Mouse (Mus musculus) midbrain, embryonic 14.5 days (tissue): ENCODE measurements at regions not wholly inside any gene's neighbourhood (a gene's known extent, or its start where the extent isn't known, plus 50 kb on each side); places are given as distances from the start of the nearest gene placed in this dataset.

Source experiments
- ATAC-seq: fragments of 200-750 bp; cut with Nextera tagmentation; 2 replicates; pipeline ENCODE4 v1.8.0; 2017; ENCODE audit warnings: moderate number of reproducible peaks, moderate library complexity; ENCODE audit not compliant: low FRiP score, low TSS enrichment
- DNase-seq: peaks from one replicate; pipeline ENCODE4 v3.0.0-alpha.2; 2015
- H3K27ac ChIP-seq: fragments of 300-500 bp; sonication (generic); replicated peaks from 2 replicates; pipeline ENCODE4 v1.5.1; 2014; ENCODE audit warnings: mild to moderate bottlenecking, low read depth, low read length, moderate library complexity
- H3K27me3 ChIP-seq: fragments of 300-500 bp; sonication (generic); 2 replicates; pipeline ENCODE4 v1.6.1; 2014; ENCODE audit warnings: low read length, control low read depth, mixed read lengths; ENCODE audit not compliant: control insufficient read depth, insufficient read depth
- H3K36me3 ChIP-seq: fragments of 300-500 bp; sonication (generic); 2 replicates; pipeline ENCODE4 v1.6.1; 2014; ENCODE audit warnings: low read length, control low read depth; ENCODE audit not compliant: control insufficient read depth, insufficient read depth
- H3K4me1 ChIP-seq: fragments of 300-500 bp; sonication (generic); 2 replicates; pipeline ENCODE4 v1.6.1; 2014; ENCODE audit warnings: mild to moderate bottlenecking, antibody characterized with exemption, low read length, control low read depth; ENCODE audit not compliant: control insufficient read depth, insufficient read depth
- H3K4me2 ChIP-seq: fragments of 300-500 bp; sonication (generic); 2 replicates; pipeline ENCODE4 v1.6.1; 2014; ENCODE audit warnings: mild to moderate bottlenecking, low read length, moderate library complexity
- H3K4me3 ChIP-seq: fragments of 300-500 bp; sonication (generic); replicated peaks from 2 replicates; pipeline ENCODE4 v1.5.1; 2014; ENCODE audit warnings: low read depth, low read length
- H3K9ac ChIP-seq: fragments of 300-500 bp; sonication (generic); replicated peaks from 2 replicates; pipeline ENCODE4 v1.6.1; 2014; ENCODE audit warnings: mild to moderate bottlenecking, low read length, moderate library complexity
- H3K9me3 ChIP-seq: fragments of 300-500 bp; sonication (generic); 2 replicates; pipeline ENCODE4 v1.6.1; 2016; ENCODE audit warnings: low read length, control low read depth, mixed read lengths; ENCODE audit not compliant: control insufficient read depth
- WGBS: fragments of 180-500 bp; shearing (Covaris S2); extraction: QIAGEN DNeasy Blood & Tissue Kit; methylation state at CpG from one replicate; pipeline ENCODE4 v1.1.7; 2014; 5-methylcytosine and 5-hydroxymethylcytosine counted together

DNA sequence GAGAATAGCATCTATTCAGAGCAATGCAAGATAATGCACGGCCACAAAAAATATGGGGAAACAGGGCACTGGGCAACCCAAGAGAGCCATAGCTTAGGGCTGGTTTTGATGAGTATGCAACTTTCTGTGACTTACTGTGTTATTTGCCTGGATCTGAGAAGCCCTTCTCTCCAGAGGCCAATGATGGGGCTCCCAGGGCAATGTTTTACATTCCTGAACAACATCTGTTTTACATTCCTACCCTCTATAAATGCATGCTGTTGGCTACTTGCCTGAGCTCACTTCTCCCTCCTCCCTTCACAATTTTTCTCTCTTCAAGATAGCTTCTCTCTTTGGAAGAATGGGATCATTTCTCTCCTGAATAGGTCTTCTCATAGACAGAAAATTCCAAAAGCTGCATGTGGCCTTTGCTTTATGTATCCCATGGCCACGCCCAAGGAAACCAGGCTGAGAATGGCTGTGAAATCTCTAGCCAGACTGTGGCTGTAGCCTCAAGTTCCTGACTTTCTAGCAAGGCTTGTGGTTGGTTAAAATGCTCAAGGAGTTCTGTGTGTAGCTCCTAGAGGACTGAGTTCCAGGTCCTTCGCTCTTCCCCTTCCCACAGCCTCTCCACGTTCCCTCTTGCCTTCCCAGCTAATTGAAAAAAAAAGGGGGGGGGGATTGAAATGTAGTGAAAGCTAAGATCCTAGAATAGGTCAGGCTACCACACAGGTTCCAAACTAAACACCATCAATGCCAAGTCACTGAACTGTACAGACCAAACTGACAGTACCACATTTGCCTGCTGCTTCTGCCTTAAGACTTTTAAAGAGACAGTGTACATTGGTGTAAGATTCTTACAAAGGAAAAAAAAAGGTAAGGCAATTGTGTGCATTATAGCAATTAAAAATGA is 312.7 kb upstream of the Auts2 start:
- Histone ChIP-seq H3K4me2 (no peak overlapping the region), H3K9ac (no peak overlapping the region), H3K27me3 (no peaks in the 10 kb centered on the region), H3K4me1 (no peaks in the 10 kb centered on the region), H3K36me3 (no peaks in the 10 kb centered on the region), H3K4me3 (no peak overlapping the region), H3K9me3 (no peaks in the 10 kb centered on the region), H3K27ac (no peak overlapping the region)
- DNase-seq = no peak
- 84% methylated on average over 4 of the region's 4 CpGs for WGBS
- no peak for ATAC-seq

DNA sequence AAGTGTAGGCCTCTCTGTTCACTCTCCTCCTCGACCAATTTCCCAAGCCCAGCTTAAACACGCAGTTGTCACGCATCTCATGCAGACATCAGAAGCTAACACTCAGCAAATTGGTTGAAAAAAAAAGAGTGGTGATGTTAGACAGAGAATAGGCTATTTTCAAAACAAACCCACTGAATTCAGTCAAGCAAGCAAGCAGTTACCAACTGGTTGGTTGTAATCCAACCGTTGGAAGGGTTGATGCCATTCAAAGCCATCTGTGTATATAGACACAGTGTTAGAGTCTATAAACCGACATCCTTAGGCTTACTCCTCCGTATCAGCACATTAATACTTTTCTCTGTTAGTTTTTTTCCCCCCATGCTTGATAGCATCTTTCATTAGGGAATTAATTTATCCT is 307.6 kb upstream of the Auts2 start:
- H3K9ac ChIP-seq = no peak overlapping the region
- no peaks in the 10 kb centered on the region for H3K36me3 ChIP-seq
- H3K4me1 ChIP-seq = no peaks in the 10 kb centered on the region
- H3K27ac ChIP-seq = no peak overlapping the region
- no peaks in the 10 kb centered on the region for H3K9me3 ChIP-seq
- ATAC-seq = no peak
- no peak for DNase-seq
- H3K4me3 ChIP-seq = no peak overlapping the region
- no peaks in the 10 kb centered on the region for H3K27me3 ChIP-seq
- WGBS = 78% methylated on average over 6 of the region's 6 CpGs
- no peak overlapping the region for H3K4me2 ChIP-seq

DNA sequence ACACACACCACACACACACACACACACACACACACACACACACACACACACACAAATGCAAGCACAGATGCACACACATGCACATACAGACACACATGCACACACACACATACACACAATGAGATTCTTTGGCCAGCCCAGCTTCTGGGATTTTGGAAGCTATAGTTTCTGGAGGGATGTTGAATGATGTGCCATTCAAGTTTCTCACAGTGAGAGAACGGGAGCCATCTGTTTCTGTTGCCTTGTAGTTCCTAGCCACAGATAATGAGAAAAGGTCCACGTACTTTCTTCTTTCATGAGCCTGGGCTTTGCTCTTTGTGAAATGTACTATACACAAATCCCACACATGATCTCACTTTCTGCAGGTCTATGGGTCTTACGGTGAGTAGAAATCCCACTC is 304.9 kb upstream of the Auts2 start:
- ATAC-seq (no peak), DNase-seq (no peak)
- no peaks in the 10 kb centered on the region for H3K4me1 ChIP-seq
- 74% methylated on average over 3 of the region's 3 CpGs for whole genome bisulfite sequencing
- H3K27me3 ChIP-seq = no peaks in the 10 kb centered on the region
- H3K36me3 ChIP-seq = no peaks in the 10 kb centered on the region
- H3K27ac ChIP-seq = no peak overlapping the region
- no peak overlapping the region for H3K9ac ChIP-seq
- no peak overlapping the region for H3K4me2 ChIP-seq
- H3K4me3 ChIP-seq = no peak overlapping the region
- no peaks in the 10 kb centered on the region for H3K9me3 ChIP-seq

DNA sequence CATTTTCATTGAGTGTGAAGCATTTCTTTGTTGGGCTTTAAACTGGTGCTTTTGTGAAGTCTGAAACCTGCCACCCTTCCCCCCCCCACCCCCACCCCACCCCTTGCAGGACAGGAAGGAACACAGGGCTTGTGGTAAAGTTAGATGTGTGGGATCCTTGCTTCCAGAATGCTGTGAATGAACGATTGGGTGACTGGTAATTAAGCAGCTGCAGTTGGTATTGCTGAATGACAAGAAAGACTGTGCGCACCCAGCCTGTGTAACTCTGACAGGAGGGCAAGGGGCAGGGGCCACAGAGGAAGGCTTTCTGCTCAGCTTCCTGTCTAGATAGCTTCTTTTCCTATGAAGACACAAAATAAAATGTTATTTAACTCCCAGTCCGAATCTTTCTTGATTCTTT is 300.1 kb upstream of the Auts2 start:
- H3K36me3 ChIP-seq = no peaks in the 10 kb centered on the region
- DNase-seq = no peak
- H3K4me3 ChIP-seq = no peak overlapping the region
- H3K4me1 ChIP-seq = no peaks in the 10 kb centered on the region
- ATAC-seq = no peak
- no peaks in the 10 kb centered on the region for H3K27me3 ChIP-seq
- WGBS = 53% methylated on average over 3 of the region's 3 CpGs
- no peak overlapping the region for H3K27ac ChIP-seq
- no peaks in the 10 kb centered on the region for H3K9me3 ChIP-seq
- H3K9ac ChIP-seq = no peak overlapping the region
- H3K4me2 ChIP-seq = no peak overlapping the region

DNA sequence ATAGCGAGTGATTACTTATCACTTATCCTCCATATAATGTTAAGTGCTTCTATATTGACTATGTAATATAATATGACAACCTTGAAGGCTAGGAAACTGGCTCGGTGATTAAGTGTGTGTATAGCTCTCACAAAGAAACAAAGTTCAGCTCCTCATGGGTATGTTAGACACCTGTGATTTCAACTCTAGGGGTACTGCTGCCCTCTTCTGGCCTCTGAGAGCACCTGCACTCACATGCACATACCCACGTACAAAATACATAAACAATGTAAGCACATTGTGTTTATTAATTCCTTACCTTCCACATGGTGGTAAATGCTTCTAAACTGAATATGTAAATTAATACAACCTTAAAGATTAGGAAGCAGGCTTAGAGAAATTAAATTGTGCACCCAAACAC is 298.6 kb upstream of the Auts2 start:
- no peaks in the 10 kb centered on the region for H3K36me3 ChIP-seq
- H3K27me3 ChIP-seq = no peaks in the 10 kb centered on the region
- H3K27ac ChIP-seq = no peak overlapping the region
- no peak overlapping the region for H3K4me3 ChIP-seq
- no peak for ATAC-seq
- no peaks in the 10 kb centered on the region for H3K4me1 ChIP-seq
- H3K9ac ChIP-seq = no peak overlapping the region
- no peak for DNase-seq
- H3K4me2 ChIP-seq = no peak overlapping the region
- WGBS = 95% methylated on average over 3 of the region's 3 CpGs
- H3K9me3 ChIP-seq = no peaks in the 10 kb centered on the region

DNA sequence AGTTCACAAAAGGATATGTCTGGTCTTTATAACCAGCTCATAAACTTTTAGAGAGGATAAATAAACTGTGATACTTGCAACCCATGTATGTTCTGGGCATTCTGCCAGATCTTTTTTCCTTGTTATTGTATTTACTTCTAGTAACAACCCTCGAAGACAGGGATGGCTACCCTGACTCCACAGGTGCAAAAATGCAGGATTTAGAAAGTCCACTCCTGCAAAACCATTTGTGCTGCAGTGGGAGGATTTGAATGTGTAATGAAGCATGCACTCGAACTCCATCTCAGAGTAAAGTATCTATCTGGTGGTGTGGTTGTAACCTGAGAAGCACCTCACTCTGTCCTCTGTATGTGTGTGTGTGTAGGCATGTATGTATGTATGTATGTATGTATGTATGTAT is 294.3 kb upstream of the Auts2 start:
- ATAC-seq (no peak), DNase-seq (peak; percentile 23)
- H3K9ac ChIP-seq = no peak overlapping the region
- H3K4me3 ChIP-seq = no peak overlapping the region
- 40% methylated on average over 2 of the region's 2 CpGs for WGBS
- no peaks in the 10 kb centered on the region for H3K9me3 ChIP-seq
- H3K27me3 ChIP-seq = no peaks in the 10 kb centered on the region
- no peaks in the 10 kb centered on the region for H3K36me3 ChIP-seq
- H3K27ac ChIP-seq = no peak overlapping the region
- H3K4me2 ChIP-seq = no peak overlapping the region
- H3K4me1 ChIP-seq = no peaks in the 10 kb centered on the region

DNA sequence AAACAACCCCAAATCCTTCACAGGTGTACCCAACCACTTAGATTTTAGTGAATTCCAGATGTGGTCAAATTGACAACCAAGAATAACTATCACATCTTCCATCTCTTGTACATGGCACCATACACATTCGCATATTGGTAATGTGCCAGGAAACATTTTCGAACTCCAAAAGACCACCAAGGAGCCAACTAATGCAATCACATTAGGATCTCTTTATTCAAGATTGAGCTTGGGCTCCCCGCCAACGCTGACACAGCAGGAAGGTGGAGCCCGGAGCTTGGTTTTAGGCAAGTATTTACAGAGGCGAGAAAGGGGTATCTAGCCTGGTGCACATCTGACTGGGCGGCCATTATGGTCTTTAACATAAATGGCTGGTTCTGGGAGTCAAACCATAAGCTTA is 285.8 kb upstream of the Auts2 start:
- H3K4me2 ChIP-seq = no peak overlapping the region
- 75% methylated on average over 7 of the region's 7 CpGs for WGBS
- DNase-seq (peak; percentile 42), ATAC-seq (no peak)
- no peak overlapping the region for H3K9ac ChIP-seq
- no peaks in the 10 kb centered on the region for H3K4me1 ChIP-seq
- H3K27ac ChIP-seq = no peak overlapping the region
- H3K4me3 ChIP-seq = no peak overlapping the region
- H3K27me3 ChIP-seq = no peaks in the 10 kb centered on the region
- no peaks in the 10 kb centered on the region for H3K36me3 ChIP-seq
- 0 out of 2 replicates have a peak, but pooled peaks cover 5% of the 10 kb centered on the region for H3K9me3 ChIP-seq

DNA sequence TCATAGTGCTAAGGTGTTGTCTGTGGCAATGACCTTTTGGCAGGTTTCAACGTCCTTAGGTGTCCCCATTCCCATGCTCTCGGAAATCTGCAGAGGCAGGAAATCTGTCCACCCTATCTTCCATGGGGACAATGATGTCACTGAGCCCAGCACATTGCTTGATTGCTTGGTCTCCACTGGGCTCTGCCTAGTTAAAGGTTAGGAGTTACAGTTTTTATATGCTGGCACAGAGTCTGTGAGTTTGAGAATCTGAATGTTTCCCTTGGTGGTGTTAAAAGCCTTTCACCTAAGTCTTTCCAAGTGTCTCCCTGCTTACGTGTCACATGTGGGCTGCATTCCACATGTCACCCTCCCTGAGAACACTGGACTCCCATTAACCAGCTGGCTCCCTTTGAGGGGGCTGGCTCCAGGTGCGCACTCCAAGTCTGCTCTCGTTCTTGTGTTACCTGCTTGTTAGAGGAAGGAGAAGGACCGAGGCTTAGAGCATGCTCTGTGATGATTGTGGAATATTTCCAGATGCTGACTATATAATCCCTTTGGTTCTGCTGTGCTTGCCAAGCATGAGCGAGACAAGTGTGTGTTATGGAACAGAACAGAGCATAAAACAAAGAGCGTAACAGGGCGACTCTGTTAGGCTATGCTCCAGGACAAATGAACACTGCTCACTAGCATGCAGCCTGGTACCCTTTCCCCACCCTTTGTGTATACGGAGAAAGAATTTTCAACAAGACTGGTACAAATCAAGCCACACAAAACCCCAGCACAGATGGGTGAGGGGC is 284.6 kb upstream of the Auts2 start:
- Histone ChIP-seq H3K4me1 (no peaks in the 10 kb centered on the region), H3K9ac (no peak overlapping the region), H3K27me3 (no peaks in the 10 kb centered on the region), H3K4me2 (no peak overlapping the region), H3K36me3 (no peaks in the 10 kb centered on the region), H3K27ac (no peak overlapping the region), H3K4me3 (no peak overlapping the region), H3K9me3 (0 out of 2 replicates have a peak, but pooled peaks cover 5% of the 10 kb centered on the region)
- ATAC-seq = no peak
- DNase-seq = peak; percentile 31
- 75% methylated on average over 10 of the region's 10 CpGs for WGBS
